Mouse (Mus musculus) right cerebral cortex, postnatal 10 days (tissue): Measurements from ENCODE around the gene Alk.

Experiments used
- DNase-seq, 2 experiments: peaks; one replicate each; pipeline ENCODE4 v3.0.0; 2021; ENCODE audit warnings: low spot score in 2 of 2

Gene Alk

GRCm38 (mm10) chr17:72144946-72145598 is 459.4 kb downstream of the Alk start:
- DNase-seq = no peak

- DNase-seq = no peak
Observed at GRCm38 (mm10) chr17:72144461-72144860, 460.0 kb downstream of the Alk start.

GRCm38 (mm10) chr17:72132140-72132911 is 472.1 kb downstream of the Alk start:
- DNase-seq = no peak

GRCm38 (mm10) chr17:72121660-72122059 is 482.8 kb downstream of the Alk start:
- DNase-seq = no peak

GRCm38 (mm10) chr17:72120278-72120677 is 484.1 kb downstream of the Alk start:
- no peak for DNase-seq

- no peak for DNase-seq
Observed at GRCm38 (mm10) chr17:72118376-72118775, 486.1 kb downstream of the Alk start.

GRCm38 (mm10) chr17:72115271-72115944 is 489.0 kb downstream of the Alk start:
- DNase-seq = no peak

GRCm38 (mm10) chr17:72112004-72112403 is 492.4 kb downstream of the Alk start:
- DNase-seq = no peak

- no peak for DNase-seq
Observed at GRCm38 (mm10) chr17:72111528-72111927, 492.9 kb downstream of the Alk start.

GRCm38 (mm10) chr17:72087261-72087703 is 517.1 kb downstream of the Alk start:
- DNase-seq = peak in 1 of 2 experiments; percentile 32

- no peak for DNase-seq
Observed at GRCm38 (mm10) chr17:72081396-72081795, 523.0 kb downstream of the Alk start.

GRCm38 (mm10) chr17:72076306-72076921 is 528.0 kb downstream of the Alk start:
- peak; percentile 23 to 38 for DNase-seq

GRCm38 (mm10) chr17:72071871-72072270 is 532.6 kb downstream of the Alk start:
- no peak for DNase-seq

GRCm38 (mm10) chr17:72068176-72068575 is 536.3 kb downstream of the Alk start:
- DNase-seq = no peak

GRCm38 (mm10) chr17:72062978-72063377 is 541.4 kb downstream of the Alk start:
- no peak for DNase-seq

GRCm38 (mm10) chr17:72059312-72059711 is 545.1 kb downstream of the Alk start:
- no peak for DNase-seq

- no peak for DNase-seq
Observed at GRCm38 (mm10) chr17:72045671-72046070, 558.8 kb downstream of the Alk start.

GRCm38 (mm10) chr17:72043667-72044390 is 560.6 kb downstream of the Alk start:
- peak in 1 of 2 experiments; percentile 45 for DNase-seq

GRCm38 (mm10) chr17:72043001-72043666 is 561.3 kb downstream of the Alk start:
- DNase-seq = peak; percentile 88 to 92

- no peak for DNase-seq
Observed at GRCm38 (mm10) chr17:72039176-72039948, 565.1 kb downstream of the Alk start.
